Mouse (Mus musculus) G1E (cell line): ENCODE measurements around the gene Tgfb1. TPM values are rescaled to one million over a fixed set of nuclear protein-coding genes. Genes with fewer than 3 reads are reported as not detected.

Experiments used
- ATAC-seq: 2 replicates; pipeline ENCODE4 v1.8.0; 2016; ENCODE audit warnings: mild to moderate bottlenecking; ENCODE audit not compliant: insufficient number of reproducible peaks, poor library complexity, low FRiP score, severe bottlenecking; ENCODE audit errors: extremely low read depth
- DNase-seq: peaks from one replicate; pipeline ENCODE4 v3.0.0; 2012; ENCODE audit warnings: low spot score
- H3K27me3 ChIP-seq: 2 replicates; pipeline ENCODE4 v1.6.1; 2012; ENCODE audit warnings: mild to moderate bottlenecking, low read length, inconsistent platforms; ENCODE audit not compliant: insufficient read depth
- H3K36me3 ChIP-seq: replicated peaks from 2 replicates; pipeline ENCODE3; 2012; ENCODE audit warnings: mild to moderate bottlenecking, inconsistent platforms
- H3K4me1 ChIP-seq: 2 replicates; pipeline ENCODE4 v1.6.1; 2012; ENCODE audit warnings: low read depth, low read length, inconsistent platforms, mixed read lengths; ENCODE audit not compliant: insufficient read depth
- H3K4me3 ChIP-seq: 2 replicates; pipeline ENCODE4 v1.5.1; 2012; ENCODE audit warnings: low read depth, mild to moderate bottlenecking, inconsistent platforms, low read length, moderate library complexity, mixed read lengths
- H3K9me3 ChIP-seq: replicated peaks from 2 replicates; pipeline ENCODE4 v1.6.1; 2012; ENCODE audit warnings: inconsistent platforms
- CTCF ChIP-seq: IDR thresholded peaks from 2 replicates; pipeline ENCODE4 v1.5.1; 2012; ENCODE audit warnings: low read depth, low read length, inconsistent platforms, mixed read lengths
- GATA1 ChIP-seq: IDR thresholded peaks from 2 replicates; pipeline ENCODE4 v1.6.1; 2012; ENCODE audit warnings: borderline replicate concordance, low read length, inconsistent platforms, mixed read lengths
- GATA2 ChIP-seq: IDR thresholded peaks from 2 replicates; pipeline ENCODE4 v1.6.1; 2012; ENCODE audit warnings: low read depth, low read length, inconsistent platforms, borderline replicate concordance
- POLR2AphosphoS5 ChIP-seq: IDR thresholded peaks from 2 replicates; pipeline ENCODE4 v1.6.1; 2012; ENCODE audit warnings: low read depth, low read length, inconsistent platforms; ENCODE audit not compliant: insufficient replicate concordance
- TAL1 ChIP-seq: conservative IDR thresholded peaks from 2 replicates; pipeline ENCODE4 v1.6.1; 2012; ENCODE audit warnings: low read depth, low read length, inconsistent platforms, mixed read lengths
- polyA plus RNA-seq: library from polyadenylated mRNA; stranded (reverse); fragments of >175 nt; gene quantifications from 2 replicates; pipeline ENCODE4 v1.2.3, GENCODE M21; 2012
- total RNA-seq, 2 experiments: library from RNA; stranded (forward) in 1 of 2; stranded (reverse) in 1 of 2; fragments of 200-1000 nt in 1 of 2; fragments of >200 nt in 1 of 2; fragmentation: Nextera tagmentation in 1 of 2; gene quantifications; 2 replicates each; pipeline ENCODE4 v1.2.3; 2014 to 2017

Gene Tgfb1
- total RNA-seq (2014; fragmentation: Nextera tagmentation), result 390 and 397 TPM in 2 replicates
- total RNA-seq (2017), result 40.8 TPM in 2 replicates
- 1,473 and 1,799 TPM in 2 replicates for polyA plus RNA-seq

DNA sequence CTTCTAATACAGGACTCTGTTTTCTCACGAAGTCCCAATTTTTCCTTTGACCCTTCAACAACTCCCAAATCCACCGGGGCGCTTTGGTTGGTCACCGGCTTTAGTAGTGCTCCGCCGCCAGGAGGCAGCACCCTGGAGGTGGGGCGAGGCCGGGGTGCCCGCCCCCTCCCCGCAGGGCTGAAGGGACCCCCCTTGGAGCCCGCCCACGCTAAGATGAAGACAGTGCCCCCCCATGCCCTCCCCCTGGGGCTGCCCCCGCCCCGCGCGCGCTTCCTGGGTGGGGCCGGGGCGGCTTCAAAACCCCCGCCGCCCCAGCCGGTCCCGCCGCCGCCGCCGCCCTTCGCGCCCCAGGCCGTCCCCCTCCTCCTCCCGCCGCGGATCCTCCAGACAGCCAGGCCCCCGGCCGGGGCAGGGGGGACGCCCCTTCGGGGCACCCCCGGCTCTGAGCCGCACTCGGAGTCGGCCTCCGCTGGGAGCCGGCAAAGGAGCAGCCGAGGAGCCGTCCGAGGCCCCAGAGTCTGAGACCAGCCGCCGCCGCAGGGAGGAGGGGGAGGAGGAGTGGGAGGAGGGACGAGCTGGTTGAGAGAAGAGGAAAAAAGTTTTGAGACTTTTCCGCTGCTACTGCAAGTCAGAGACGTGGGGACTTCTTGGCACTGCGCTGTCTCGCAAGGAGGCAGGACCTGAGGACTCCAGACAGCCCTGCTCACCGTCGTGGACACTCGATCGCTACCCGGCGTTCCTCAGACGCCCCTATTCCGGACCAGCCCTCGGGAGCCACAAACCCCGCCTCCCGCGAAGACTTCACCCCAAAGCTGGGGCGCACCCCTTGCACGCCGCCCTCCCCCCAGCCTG lies at the start of gene Tgfb1:
Gene Tgfb1 (plus strand): TSS at position 323 of the 852 bp plus-strand sequence.
- H3K4me3 ChIP-seq, result peak within 1 kb of the TSS; percentile 95
- H3K27me3 ChIP-seq, result no peaks in the 10 kb centered on the region
- no peaks in the 10 kb centered on the region for H3K9me3 ChIP-seq
- no peak for ATAC-seq
- DNase-seq, result peak; percentile 91
- H3K4me1 ChIP-seq, result peaks cover 70% of the 10 kb centered on the region
- H3K36me3 ChIP-seq, result peaks cover 70% of the 10 kb centered on the region
- TF ChIP-seq TAL1 (no peak), GATA1 (no peak), GATA2 (no peak), POLR2AphosphoS5 (no peak), CTCF (0 out of 2 replicates have a peak, but pooled peaks have one; percentile 19)

DNA sequence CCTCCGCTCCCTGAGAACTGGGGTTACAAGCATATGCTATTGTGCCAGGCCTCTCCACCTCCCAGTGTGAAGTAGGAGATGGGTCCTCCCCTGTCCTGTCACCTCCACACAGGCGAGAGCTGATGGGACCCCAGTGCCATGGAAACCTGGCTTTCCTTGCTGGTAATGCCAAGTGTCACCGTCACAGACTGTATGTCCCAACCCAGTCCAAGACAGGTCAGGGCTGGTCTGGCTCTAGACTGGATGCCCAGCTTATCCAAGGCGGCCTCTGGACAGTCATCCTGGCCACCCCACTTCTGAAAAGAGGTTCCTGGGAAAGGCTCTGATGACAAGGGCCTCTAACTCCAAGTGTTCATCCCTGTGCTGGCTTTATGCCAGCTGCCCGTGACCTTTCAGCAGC lies 49.7 kb upstream of the Tgfb1 start:
- TF ChIP-seq GATA2 (no peak), CTCF (no peak), TAL1 (no peak), GATA1 (no peak)
- Histone ChIP-seq H3K4me3 (no peak overlapping the region), H3K4me1 (no peaks in the 10 kb centered on the region; the same call in 1 of the 2 replicates), H3K27me3 (peaks cover 2% of the 10 kb centered on the region; the same call in 1 of the 2 replicates), H3K9me3 (no peaks in the 10 kb centered on the region), H3K36me3 (peaks cover 71% of the 10 kb centered on the region)
- ATAC-seq (no peak), DNase-seq (no peak)

GRCm38 (mm10) chr7:25639754-25640153 lies 47.0 kb upstream of the Tgfb1 start:
- Histone ChIP-seq H3K9me3 (peaks cover 8% of the 10 kb centered on the region), H3K36me3 (peaks cover 63% of the 10 kb centered on the region), H3K4me1 (peaks cover 13% of the 10 kb centered on the region), H3K4me3 (no peak overlapping the region), H3K27me3 (peaks cover 2% of the 10 kb centered on the region; the same call in 1 of the 2 replicates)
- TF ChIP-seq POLR2AphosphoS5, result no peak
- no peak for TF ChIP-seq GATA1
- no peak for TF ChIP-seq CTCF
- ATAC-seq (no peak), DNase-seq (no peak)

DNA sequence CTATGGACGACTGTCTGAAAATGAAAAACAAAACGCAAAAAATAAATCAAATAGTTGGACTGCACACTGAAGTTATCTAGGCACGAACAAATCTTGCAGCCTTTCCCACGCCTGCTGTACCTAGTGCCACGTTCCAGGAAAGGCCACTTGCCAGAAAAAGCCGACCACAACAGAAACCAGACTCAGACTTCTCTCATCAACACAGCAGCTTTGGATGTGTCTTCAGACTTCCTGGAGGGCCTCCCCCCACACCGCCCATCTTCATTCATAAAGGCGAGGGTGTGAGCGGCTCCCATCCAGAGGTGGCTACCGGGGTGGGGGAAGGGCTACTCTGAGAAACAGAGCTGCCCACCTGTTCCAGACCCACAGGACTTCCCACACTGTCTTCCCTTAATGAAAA lies 42.7 kb upstream of the Tgfb1 start:
- no peak for TF ChIP-seq GATA1
- no peak for TF ChIP-seq CTCF
- no peak for TF ChIP-seq POLR2AphosphoS5
- no peak for TF ChIP-seq TAL1
- no peak for TF ChIP-seq GATA2
- ATAC-seq (no peak), DNase-seq (no peak)
- no peak overlapping the region for H3K4me3 ChIP-seq
- H3K36me3 ChIP-seq, result peaks cover 46% of the 10 kb centered on the region
- peaks cover 8% of the 10 kb centered on the region for H3K9me3 ChIP-seq
- no peaks in the 10 kb centered on the region for H3K27me3 ChIP-seq
- peaks cover 17% of the 10 kb centered on the region for H3K4me1 ChIP-seq

DNA sequence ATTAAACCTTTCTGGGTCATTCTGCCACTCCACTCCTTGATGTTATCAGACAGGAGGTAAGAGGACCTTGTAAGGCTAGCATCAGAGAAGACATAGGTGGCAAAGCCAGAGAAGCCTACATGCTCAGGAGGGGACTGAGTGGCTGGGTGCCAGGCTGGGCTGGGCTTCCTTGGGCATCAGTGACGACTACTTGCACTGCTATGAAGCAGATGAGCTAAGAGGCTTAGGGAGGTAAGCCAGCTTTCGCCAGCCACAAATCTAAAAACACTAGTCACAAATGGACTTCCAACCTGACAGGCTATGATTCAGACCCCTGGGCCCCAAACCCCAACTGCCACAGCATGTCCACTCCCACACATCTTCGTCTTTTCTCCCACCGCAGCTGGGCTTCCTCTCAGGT lies 42.2 kb upstream of the Tgfb1 start:
- no peaks in the 10 kb centered on the region for H3K27me3 ChIP-seq
- H3K36me3 ChIP-seq, result peaks cover 45% of the 10 kb centered on the region
- H3K9me3 ChIP-seq, result peaks cover 8% of the 10 kb centered on the region
- TF ChIP-seq GATA2, result no peak
- no peak for TF ChIP-seq POLR2AphosphoS5
- no peak for TF ChIP-seq TAL1
- no peak for TF ChIP-seq CTCF
- no peak for TF ChIP-seq GATA1
- DNase-seq (no peak), ATAC-seq (no peak)
- no peak overlapping the region for H3K4me3 ChIP-seq
- peaks cover 18% of the 10 kb centered on the region for H3K4me1 ChIP-seq

DNA sequence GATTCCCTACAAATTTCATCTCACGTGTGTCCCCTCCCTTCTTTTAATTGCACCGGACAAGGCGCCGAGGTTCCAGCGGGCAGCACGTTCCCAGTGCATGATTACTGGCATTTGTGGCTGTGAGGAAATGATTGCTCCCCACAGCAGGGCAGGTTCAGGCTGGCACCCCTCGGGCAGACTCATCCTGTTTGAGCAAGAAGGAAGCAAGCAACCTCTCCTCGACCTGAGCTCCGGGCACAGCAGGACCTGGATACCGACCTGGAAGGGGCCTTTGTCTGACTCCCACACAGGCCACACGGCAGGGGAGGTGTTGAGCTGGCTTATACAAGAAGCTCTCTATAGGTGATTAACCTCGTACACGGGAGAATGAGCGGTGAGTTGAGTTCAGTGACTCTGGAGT lies 41.7 kb upstream of the Tgfb1 start:
- TF ChIP-seq TAL1 (no peak), GATA2 (no peak), POLR2AphosphoS5 (no peak), CTCF (no peak), GATA1 (no peak)
- ATAC-seq, result no peak
- DNase-seq, result no peak

GRCm38 (mm10) chr7:25647574-25648123 lies 39.2 kb upstream of the Tgfb1 start:
- Histone ChIP-seq H3K4me3 (no peak overlapping the region), H3K9me3 (peaks cover 5% of the 10 kb centered on the region), H3K27me3 (no peaks in the 10 kb centered on the region), H3K4me1 (peaks cover 20% of the 10 kb centered on the region), H3K36me3 (peaks cover 34% of the 10 kb centered on the region)
- DNase-seq, result no peak
- no peak for TF ChIP-seq TAL1
- no peak for TF ChIP-seq GATA1
- no peak for TF ChIP-seq POLR2AphosphoS5
- no peak for TF ChIP-seq CTCF
- TF ChIP-seq GATA2, result no peak
- no peak for ATAC-seq

More for the DNA sequence above, 41.7 kb upstream of the Tgfb1 start:
- Histone ChIP-seq H3K9me3 (peaks cover 8% of the 10 kb centered on the region), H3K4me3 (no peak overlapping the region), H3K4me1 (peaks cover 19% of the 10 kb centered on the region), H3K36me3 (peaks cover 41% of the 10 kb centered on the region), H3K27me3 (no peaks in the 10 kb centered on the region)
